Mouse (Mus musculus) hindbrain, embryonic 11.5 days (tissue): ENCODE data around the gene Gprc5a. TPM values are rescaled to one million over a fixed set of nuclear protein-coding genes. Genes with fewer than 3 reads are reported as not detected.

ENCODE experiments used
- ATAC-seq: fragments of 200-750 bp; cut with Nextera tagmentation; 2 replicates; pipeline ENCODE4 v1.8.0; 2017; ENCODE audit warnings: mild to moderate bottlenecking, moderate TSS enrichment, moderate library complexity; ENCODE audit not compliant: low FRiP score
- DNase-seq: peaks from one replicate; pipeline ENCODE4 v3.0.0-alpha.2; 2015; ENCODE audit warnings: low spot score
- H3K27ac ChIP-seq: fragments of 300-500 bp; sonication (generic); 2 replicates; pipeline ENCODE4 v1.5.1; 2014; ENCODE audit warnings: mild to moderate bottlenecking, low read depth, low read length
- H3K27me3 ChIP-seq: fragments of 300-500 bp; sonication (generic); 2 replicates; pipeline ENCODE4 v1.6.1; 2014; ENCODE audit warnings: mild to moderate bottlenecking, low read length, moderate library complexity, mixed read lengths; ENCODE audit not compliant: control insufficient read depth, insufficient read depth
- H3K36me3 ChIP-seq: fragments of 300-500 bp; sonication (generic); 2 replicates; pipeline ENCODE4 v1.6.1; 2014; ENCODE audit warnings: mild to moderate bottlenecking, low read length, moderate library complexity, mixed read lengths; ENCODE audit not compliant: control insufficient read depth, insufficient read depth
- H3K4me1 ChIP-seq: fragments of 300-500 bp; sonication (generic); replicated peaks from 2 replicates; pipeline ENCODE4 v1.6.1; 2014; ENCODE audit warnings: low read length, mixed read lengths; ENCODE audit not compliant: control insufficient read depth, insufficient read depth
- H3K4me2 ChIP-seq: fragments of 300-500 bp; sonication (generic); replicated peaks from 2 replicates; pipeline ENCODE4 v1.6.1; 2014; ENCODE audit warnings: mild to moderate bottlenecking, low read depth, low read length
- H3K4me3 ChIP-seq: fragments of 300-500 bp; sonication (generic); 2 replicates; pipeline ENCODE4 v1.5.1; 2014; ENCODE audit warnings: low read depth, low read length
- H3K9ac ChIP-seq: fragments of 300-500 bp; sonication (generic); 2 replicates; pipeline ENCODE4 v1.6.1; 2014; ENCODE audit warnings: low read depth, low read length
- H3K9me3 ChIP-seq: fragments of 300-500 bp; sonication (generic); 2 replicates; pipeline ENCODE4 v1.6.1; 2016; ENCODE audit warnings: low read length; ENCODE audit not compliant: control insufficient read depth
- WGBS: fragments of 180-500 bp; shearing (Covaris S2); extraction: QIAGEN DNeasy Blood & Tissue Kit; methylation state at CpG from one replicate; pipeline ENCODE4 v1.1.7; 2014; 5-methylcytosine and 5-hydroxymethylcytosine counted together
- polyA plus RNA-seq: library from polyadenylated mRNA; unstranded; fragments of >200 nt; fragmentation: Nextera tagmentation; extraction: Ambion mirVana; gene quantifications from 2 replicates; pipeline ENCODE4 v1.2.1, GENCODE M21; 2014

Gprc5a gene
- polyA plus RNA-seq, 1 experiment from 2014 or later, result 3.7 TPM

DNA sequence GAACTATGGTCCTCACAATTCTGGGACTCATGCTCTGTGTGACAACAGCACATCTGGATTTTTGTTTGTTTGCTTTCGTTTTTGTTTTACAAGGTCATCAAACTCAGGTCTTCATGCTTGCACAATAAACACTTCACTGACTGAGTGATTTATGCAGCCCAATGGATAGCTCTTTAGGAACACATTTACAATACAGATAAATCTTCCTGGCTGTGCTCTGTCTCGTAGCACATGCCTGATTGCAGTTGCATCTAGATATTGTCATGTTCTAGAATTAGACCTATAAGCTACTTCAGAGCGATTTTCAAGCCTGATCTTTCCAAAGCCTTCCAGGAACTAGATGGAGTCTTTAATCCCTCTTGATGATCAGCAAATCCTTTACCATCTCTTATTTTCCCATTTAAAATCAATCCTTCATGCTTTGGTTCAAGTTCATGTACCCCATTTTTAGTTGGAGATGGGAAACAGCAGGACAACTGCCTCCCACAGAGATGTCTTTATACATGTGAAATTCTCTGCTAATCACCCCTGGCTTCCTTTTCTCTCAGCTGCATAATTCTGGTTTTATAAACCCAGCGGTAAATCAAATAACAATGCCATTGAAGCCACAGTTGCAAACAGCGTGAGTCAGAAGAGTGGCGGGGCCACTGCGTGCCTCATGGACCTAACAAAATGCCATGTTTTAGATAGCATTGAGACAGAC is 47.1 kb downstream of the Gprc5a start:
- WGBS, result 18% methylated on average over 7 of the region's 7 CpGs
- ATAC-seq (peak; percentile 75), DNase-seq (peak; percentile 52)
- no peak overlapping the region for H3K27ac ChIP-seq
- H3K9ac ChIP-seq, result no peak overlapping the region
- no peak overlapping the region for H3K4me2 ChIP-seq
- H3K36me3 ChIP-seq, result no peaks in the 10 kb centered on the region
- H3K27me3 ChIP-seq, result no peaks in the 10 kb centered on the region; the same call in 1 of the 2 replicates
- H3K4me3 ChIP-seq, result no peak overlapping the region
- peaks cover 2% of the 10 kb centered on the region; the same call in 1 of the 2 replicates for H3K4me1 ChIP-seq
- no peaks in the 10 kb centered on the region for H3K9me3 ChIP-seq

DNA sequence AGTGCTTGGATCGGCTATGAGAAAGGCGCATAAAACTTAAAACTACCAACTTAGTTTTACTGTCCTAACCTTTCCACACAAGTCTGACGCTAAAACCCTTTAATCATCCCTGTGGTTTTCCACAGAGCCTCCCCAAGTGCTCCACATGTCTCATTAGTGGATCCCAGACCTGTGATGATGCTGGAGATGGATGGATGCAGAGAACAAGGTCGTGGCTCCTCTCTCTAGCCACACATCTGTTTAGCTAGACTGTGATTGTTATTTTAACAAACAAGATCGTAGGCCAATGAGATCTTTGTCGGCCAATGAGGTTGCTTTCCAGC is 47.6 kb downstream of the Gprc5a start:
- H3K4me3 ChIP-seq, result no peak overlapping the region
- H3K36me3 ChIP-seq, result no peaks in the 10 kb centered on the region
- H3K4me1 ChIP-seq, result peaks cover 2% of the 10 kb centered on the region; the same call in 1 of the 2 replicates
- no peak overlapping the region for H3K4me2 ChIP-seq
- no peaks in the 10 kb centered on the region for H3K9me3 ChIP-seq
- ATAC-seq, result peak; percentile 71
- DNase-seq, result no peak
- no peak overlapping the region for H3K9ac ChIP-seq
- no peaks in the 10 kb centered on the region; the same call in 1 of the 2 replicates for H3K27me3 ChIP-seq
- no peak overlapping the region for H3K27ac ChIP-seq
- 13% methylated on average over 6 of the region's 6 CpGs for WGBS

DNA sequence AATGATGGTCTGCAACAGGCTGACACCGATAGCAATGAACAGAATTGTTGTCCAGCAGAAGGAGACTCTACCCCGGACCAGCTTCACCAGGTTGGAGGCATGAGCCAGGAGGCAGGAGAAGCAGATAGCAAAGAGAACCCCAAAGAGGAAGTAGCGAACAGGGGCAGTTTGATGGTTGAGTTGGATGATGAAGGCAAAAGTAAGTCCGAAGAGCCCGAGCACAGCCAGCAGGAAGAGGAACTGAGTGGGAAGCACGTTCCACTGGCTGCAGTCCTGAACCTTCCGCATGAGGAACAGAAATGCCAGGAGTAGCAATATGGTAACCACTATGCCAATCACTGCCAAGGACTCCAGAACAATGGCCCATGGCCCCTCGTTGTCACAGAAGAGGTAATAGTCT is 51.0 kb downstream of the Gprc5a start:
- Histone ChIP-seq H3K4me1 (peaks cover 2% of the 10 kb centered on the region; the same call in 1 of the 2 replicates), H3K27ac (no peak overlapping the region), H3K9me3 (no peaks in the 10 kb centered on the region), H3K36me3 (no peaks in the 10 kb centered on the region), H3K4me2 (no peak overlapping the region), H3K27me3 (no peaks in the 10 kb centered on the region), H3K9ac (no peak overlapping the region), H3K4me3 (no peak overlapping the region)
- no peak for DNase-seq
- ATAC-seq, result no peak
- WGBS, result 95% methylated on average over 8 of the region's 8 CpGs

DNA sequence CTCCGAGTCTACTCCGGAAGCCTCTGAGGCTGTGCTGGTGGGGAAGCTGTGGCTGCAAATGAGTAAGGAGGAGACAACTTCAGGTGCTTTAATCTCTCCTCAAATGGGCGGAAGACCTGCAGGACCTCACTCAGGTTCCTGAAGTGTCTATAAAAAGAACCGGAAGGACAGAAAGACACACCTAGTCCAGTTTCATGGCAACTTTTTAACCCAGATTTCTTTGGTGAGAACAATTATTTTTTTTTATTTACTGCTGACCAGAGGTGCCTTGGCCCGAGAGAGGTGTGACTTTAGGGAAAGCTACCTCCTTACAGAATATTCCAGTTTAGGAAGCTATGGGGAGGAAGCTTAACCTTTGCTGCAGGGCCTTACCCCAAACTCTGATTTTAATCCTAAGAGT is 52.7 kb downstream of the Gprc5a start, which contains the start of gene Gprc5d:
Gene Gprc5d (minus strand): TSS at position 101 of the 400 bp plus-strand sequence.
- Histone ChIP-seq H3K4me3 (no peak within 1 kb of the TSS), H3K9me3 (no peaks in the 10 kb centered on the region), H3K4me2 (no peak within 1 kb of the TSS), H3K4me1 (no peaks in the 10 kb centered on the region), H3K27ac (no peak within 1 kb of the TSS), H3K27me3 (no peaks in the 10 kb centered on the region), H3K36me3 (no peaks in the 10 kb centered on the region), H3K9ac (no peak within 1 kb of the TSS)
- DNase-seq (no peak), ATAC-seq (no peak)
- WGBS, result 87% methylated on average over 5 of the region's 5 CpGs

DNA sequence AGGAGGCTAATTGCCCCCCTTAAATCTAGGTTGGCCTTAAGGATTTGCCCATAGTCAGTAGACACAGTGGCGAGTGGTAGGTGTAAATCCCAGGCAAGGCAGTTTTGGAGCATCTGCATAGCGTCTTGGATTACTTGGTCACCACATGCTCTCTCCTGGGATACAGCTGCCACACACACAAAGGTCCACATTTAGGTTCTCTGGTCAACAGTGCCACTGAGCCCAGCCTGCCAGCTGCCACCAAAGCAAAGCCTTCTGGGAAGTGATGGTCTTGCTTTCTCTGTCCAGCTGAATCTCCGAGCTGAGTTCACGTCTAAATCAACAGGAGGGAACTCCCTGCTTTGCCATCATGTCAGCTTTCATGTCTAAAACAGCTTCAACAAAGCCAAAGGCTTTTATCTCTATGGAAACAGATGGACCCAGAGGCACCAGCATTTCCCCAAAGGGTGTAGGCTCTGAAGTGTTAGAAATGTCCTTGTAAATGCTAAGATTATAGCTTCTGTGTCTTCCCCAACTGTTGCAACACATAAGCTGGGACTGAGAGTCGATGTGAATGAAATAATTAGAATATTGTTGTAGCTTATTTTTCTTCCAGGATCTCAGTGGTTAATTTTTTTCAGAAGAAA is 59.4 kb downstream of the Gprc5a start:
- no peaks in the 10 kb centered on the region for H3K9me3 ChIP-seq
- DNase-seq, result no peak
- H3K9ac ChIP-seq, result no peak overlapping the region
- no peaks in the 10 kb centered on the region for H3K4me1 ChIP-seq
- no peaks in the 10 kb centered on the region for H3K27me3 ChIP-seq
- no peaks in the 10 kb centered on the region for H3K36me3 ChIP-seq
- H3K4me3 ChIP-seq, result no peak overlapping the region
- no peak overlapping the region for H3K4me2 ChIP-seq
- WGBS, result 59% methylated on average over 5 of the region's 5 CpGs
- no peak for ATAC-seq
- no peak overlapping the region for H3K27ac ChIP-seq

DNA sequence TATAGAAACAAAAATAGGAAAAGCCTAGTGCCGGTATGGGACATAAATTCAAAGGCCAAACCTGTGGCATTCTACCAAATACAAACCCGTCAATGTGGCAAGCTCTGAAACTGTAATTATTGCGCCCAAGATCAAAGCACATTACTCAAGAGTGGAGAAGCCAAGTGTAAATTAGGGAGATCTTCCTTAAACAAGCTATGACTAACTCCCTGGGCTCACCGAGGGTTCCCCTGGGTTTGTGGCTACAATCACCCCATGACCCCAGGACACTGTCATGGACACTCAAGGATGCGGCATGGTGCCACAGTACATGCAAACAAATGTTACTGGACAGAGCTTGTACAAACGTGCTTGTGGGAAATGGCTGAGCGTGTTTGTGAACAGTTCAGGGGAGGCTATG is 67.6 kb downstream of the Gprc5a start:
- WGBS, result 88% methylated on average over 7 of the region's 7 CpGs
- Histone ChIP-seq H3K4me3 (no peak overlapping the region), H3K9ac (no peak overlapping the region), H3K36me3 (no peaks in the 10 kb centered on the region), H3K27ac (no peak overlapping the region), H3K4me1 (peaks cover 6% of the 10 kb centered on the region; the same call in 1 of the 2 replicates), H3K27me3 (no peaks in the 10 kb centered on the region), H3K4me2 (no peak overlapping the region), H3K9me3 (no peaks in the 10 kb centered on the region)
- DNase-seq (no peak), ATAC-seq (no peak)

DNA sequence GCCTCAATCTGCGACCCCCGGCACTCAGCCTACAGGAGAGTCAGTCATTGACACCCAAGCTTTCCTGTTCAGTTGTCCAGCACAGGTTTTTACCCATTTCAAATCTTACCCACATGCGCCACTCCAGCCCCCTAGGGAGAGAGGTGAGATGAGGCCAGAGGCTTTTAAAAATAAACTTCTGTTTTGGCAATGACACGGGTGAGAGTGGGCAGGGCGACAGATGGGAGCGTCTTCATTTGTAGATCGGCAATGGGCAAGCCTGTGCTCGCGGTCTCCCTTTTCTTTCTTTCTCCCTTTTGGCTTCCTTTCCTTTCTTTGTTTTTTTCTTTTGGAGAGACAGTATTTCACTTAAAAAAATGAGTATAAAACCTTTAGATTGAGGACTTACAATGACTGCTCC is 68.0 kb downstream of the Gprc5a start:
- no peaks in the 10 kb centered on the region for H3K9me3 ChIP-seq
- DNase-seq (no peak), ATAC-seq (no peak)
- no peaks in the 10 kb centered on the region for H3K27me3 ChIP-seq
- no peak overlapping the region for H3K4me3 ChIP-seq
- H3K36me3 ChIP-seq, result no peaks in the 10 kb centered on the region
- no peak overlapping the region for H3K27ac ChIP-seq
- no peak overlapping the region for H3K4me2 ChIP-seq
- WGBS, result 87% methylated on average over 9 of the region's 9 CpGs
- H3K4me1 ChIP-seq, result peaks cover 6% of the 10 kb centered on the region; the same call in 1 of the 2 replicates
- no peak overlapping the region for H3K9ac ChIP-seq
